15 mouse cellular contexts compared by ENCODE assay signal in the genomic region with DNA sequence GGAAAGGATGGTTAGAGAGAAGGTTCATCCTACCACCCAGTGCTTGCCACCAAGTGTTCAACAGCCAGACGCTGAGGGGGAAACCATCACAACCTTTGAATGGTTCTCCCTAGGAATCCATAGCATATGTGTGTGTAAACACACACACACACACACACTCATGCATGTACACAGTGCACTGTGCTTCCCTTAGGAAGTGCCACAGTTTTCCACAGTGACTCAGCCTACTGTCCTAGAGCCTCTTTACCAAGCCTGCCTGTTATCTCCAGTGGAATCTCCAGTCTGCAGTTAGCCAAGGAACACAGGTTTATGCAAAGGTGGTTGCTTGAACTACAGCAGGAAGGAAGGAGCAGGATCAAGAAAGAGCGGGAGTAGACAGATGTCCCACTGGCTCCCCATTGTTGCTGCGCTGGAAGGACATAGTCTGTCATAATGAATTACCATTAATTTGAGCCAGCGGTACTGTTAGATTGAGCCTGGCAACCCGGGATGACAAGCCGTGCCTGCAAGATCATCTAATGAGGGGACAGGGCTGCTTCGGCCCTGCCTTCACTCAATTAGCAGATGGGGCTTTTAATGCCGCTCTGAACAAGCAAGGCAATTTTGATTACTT.
DNase-seq lines count a peak whose midpoint lies in the region; ATAC-seq lines count a peak whose summit lies in the region.
"Had no signal": no experiment of that assay in that cellular context is flagged by ENCODE, and none has a peak within 500 bp of the region (broad histone marks: within the 10 kb centered on the region; RNA-seq: fewer than 3 reads in every experiment).

No protein-coding gene starts in this region.

- WGBS in hindbrain, embryonic 13.5 days, result 33% methylated on average over 8 of the region's 8 CpGs
- 20% methylated on average over 8 of the region's 8 CpGs for WGBS in midbrain, embryonic 15.5 days

- H3K4me1 ChIP-seq in hindbrain, embryonic 13.5 days (replicated peaks), result peaks cover 6% of the 10 kb centered on the region
- H3K4me1 ChIP-seq in midbrain, embryonic 15.5 days, result 0 out of 2 replicates have a peak, but pooled peaks cover 5% of the 10 kb centered on the region
- H3K4me1 ChIP-seq: intestine, embryonic 15.5 days; liver, embryonic 12.5 days had no signal

- DNase-seq in cerebellum, postnatal 14 days, result peak; percentile 36 to 42
- DNase-seq in embryo, embryonic 10.5 days (ENCODE audit: low spot score), result peak; percentile 23
- DNase-seq in thymus, postnatal 25 days, result no peak
- DNase-seq in lung, postnatal 10 days, result no peak
- DNase-seq in gastrocnemius, postnatal 10 days, result no peak
- DNase-seq: adrenal gland, postnatal 14 days; gastrocnemius, postnatal 25 days; spleen, adult 18-20 months had no signal

- H3K4me2 ChIP-seq in hindbrain, embryonic 13.5 days, result no peak overlapping the region
- H3K4me2 ChIP-seq in midbrain, embryonic 15.5 days, result no peak overlapping the region
- H3K4me2 ChIP-seq: intestine, embryonic 15.5 days; liver, embryonic 12.5 days had no signal

- no peaks in the 10 kb centered on the region for H3K27me3 ChIP-seq in hindbrain, embryonic 13.5 days
- no peaks in the 10 kb centered on the region for H3K27me3 ChIP-seq in midbrain, embryonic 15.5 days (replicated peaks)
- H3K27me3 ChIP-seq: intestine, embryonic 15.5 days; liver, embryonic 12.5 days had no signal

- no peaks in the 10 kb centered on the region for H3K36me3 ChIP-seq in hindbrain, embryonic 13.5 days
- no peaks in the 10 kb centered on the region for H3K36me3 ChIP-seq in midbrain, embryonic 15.5 days (replicated peaks)
- H3K36me3 ChIP-seq: intestine, embryonic 15.5 days; liver, embryonic 12.5 days had no signal

- no peaks in the 10 kb centered on the region for H3K9me3 ChIP-seq in hindbrain, embryonic 13.5 days
- H3K9me3 ChIP-seq in midbrain, embryonic 15.5 days, result no peaks in the 10 kb centered on the region
- H3K9me3 ChIP-seq: intestine, embryonic 15.5 days; liver, embryonic 12.5 days had no signal

- no peak for ATAC-seq in cerebellum, adult (ENCODE audit: insufficient number of reproducible peaks, low FRiP score, low TSS enrichment)
- peak; percentile 71 for ATAC-seq in hindbrain, embryonic 13.5 days (ENCODE audit: low FRiP score)
- peak; percentile 62; the same call in 1 of the 2 replicates for ATAC-seq in midbrain, embryonic 15.5 days (replicated peaks)
- ATAC-seq: intestine, embryonic 15.5 days; liver, embryonic 12.5 days; lung, postnatal 0 days had no signal

- H3K9ac ChIP-seq in hindbrain, embryonic 13.5 days, result no peak overlapping the region
- no peak overlapping the region for H3K9ac ChIP-seq in midbrain, embryonic 15.5 days
- H3K9ac ChIP-seq: intestine, embryonic 15.5 days; liver, embryonic 12.5 days had no signal

- no peak overlapping the region for H3K4me3 ChIP-seq in hindbrain, embryonic 13.5 days
- no peak overlapping the region for H3K4me3 ChIP-seq in midbrain, embryonic 15.5 days
- H3K4me3 ChIP-seq: intestine, embryonic 15.5 days; left cerebral cortex, adult 2 months; liver, embryonic 12.5 days had no signal

- no peak overlapping the region for H3K27ac ChIP-seq in hindbrain, embryonic 13.5 days
- H3K27ac ChIP-seq in midbrain, embryonic 15.5 days, result no peak overlapping the region
- H3K27ac ChIP-seq: intestine, embryonic 15.5 days; left cerebral cortex, adult 2 months; liver, embryonic 12.5 days had no signal

Comparison
In these comparisons a context has a peak if more than half of its experiments do, and no peak if none do; other contexts are left out.
1. DNase-seq: peak in cerebellum, postnatal 14 days (2 of 2) and embryo, embryonic 10.5 days (single experiment); none in thymus, postnatal 25 days (single experiment), lung, postnatal 10 days (single experiment) and gastrocnemius, postnatal 10 days (single experiment).